ENCODE assay signal across 26 mouse cellular contexts in genomic region chr17:9896964-9897363, GRCm38 (mm10).
DNase-seq lines count a peak whose midpoint lies in the region; ATAC-seq and TF ChIP-seq lines count a peak whose summit lies in the region.
"Had no signal": no experiment of that assay in that cellular context is flagged by ENCODE, and none has a peak within 500 bp of the region (broad histone marks: within the 10 kb centered on the region; RNA-seq: fewer than 3 reads in every experiment).

No protein-coding gene starts in this region.

- H3K4me3 ChIP-seq in intestine, embryonic 14.5 days (ENCODE audit: low read depth, low read length): no peak overlapping the region
- no peak overlapping the region for H3K4me3 ChIP-seq in intestine, postnatal 0 days (ENCODE audit: low read depth, low read length)
- H3K4me3 ChIP-seq in liver, embryonic 16.5 days (ENCODE audit: low read depth, low read length): no peak overlapping the region
- no peak overlapping the region for H3K4me3 ChIP-seq in forebrain, embryonic 15.5 days
- H3K4me3 ChIP-seq: hindbrain, embryonic 15.5 days; limb, embryonic 13.5 days; lung, embryonic 15.5 days; neural tube, embryonic 15.5 days had no signal

- H3K9ac ChIP-seq in intestine, embryonic 14.5 days (ENCODE audit: low read length): no peak overlapping the region
- H3K9ac ChIP-seq in intestine, postnatal 0 days (ENCODE audit: low read depth, low read length): no peak overlapping the region
- no peak overlapping the region for H3K9ac ChIP-seq in liver, embryonic 16.5 days (ENCODE audit: low read depth, low read length)
- H3K9ac ChIP-seq in forebrain, embryonic 15.5 days (replicated peaks): no peak overlapping the region
- H3K9ac ChIP-seq: hindbrain, embryonic 15.5 days; limb, embryonic 13.5 days; lung, embryonic 15.5 days; neural tube, embryonic 15.5 days had no signal

- TF ChIP-seq CTCF in intestine, postnatal 0 days (IDR thresholded peaks at IDR 0.05; ENCODE audit: low read depth): no peak

- H3K27me3 ChIP-seq in intestine, embryonic 14.5 days (replicated peaks; ENCODE audit: control insufficient read depth, insufficient read depth, low read length): no peaks in the 10 kb centered on the region
- H3K27me3 ChIP-seq in intestine, postnatal 0 days (replicated peaks; ENCODE audit: control insufficient read depth, insufficient read depth, low read length): no peaks in the 10 kb centered on the region
- no peaks in the 10 kb centered on the region for H3K27me3 ChIP-seq in liver, embryonic 16.5 days (ENCODE audit: control insufficient read depth, insufficient read depth, low read depth, low read length)
- H3K27me3 ChIP-seq in forebrain, embryonic 15.5 days: no peaks in the 10 kb centered on the region
- H3K27me3 ChIP-seq: hindbrain, embryonic 15.5 days; limb, embryonic 13.5 days; lung, embryonic 15.5 days; neural tube, embryonic 15.5 days had no signal

- H3K27ac ChIP-seq in intestine, embryonic 14.5 days (ENCODE audit: low read depth): no peak overlapping the region
- no peak overlapping the region for H3K27ac ChIP-seq in intestine, postnatal 0 days (ENCODE audit: low read depth, low read length)
- H3K27ac ChIP-seq in liver, embryonic 16.5 days (ENCODE audit: low read length): no peak overlapping the region
- H3K27ac ChIP-seq in forebrain, embryonic 15.5 days (replicated peaks): no peak overlapping the region
- H3K27ac ChIP-seq: hindbrain, embryonic 15.5 days; kidney, postnatal 0 days; limb, embryonic 13.5 days; neural tube, embryonic 15.5 days had no signal

- no peak for ATAC-seq in intestine, embryonic 14.5 days (replicated peaks; ENCODE audit: low FRiP score, low TSS enrichment, low read depth)
- ATAC-seq in intestine, postnatal 0 days: no peak
- peak; percentile 79 for ATAC-seq in liver, embryonic 16.5 days (ENCODE audit: low read depth)
- no peak for ATAC-seq in forebrain, embryonic 15.5 days (replicated peaks)
- ATAC-seq: activated CD4-positive, CD25-positive, alpha-beta regulatory T cell, adult 4 months; CD4-positive, CD25-positive, alpha-beta regulatory T cell, adult 4 months; midbrain, embryonic 16.5 days had no signal

- peaks cover 7% of the 10 kb centered on the region; the same call in 1 of the 2 replicates for H3K4me1 ChIP-seq in intestine, embryonic 14.5 days (replicated peaks; ENCODE audit: control insufficient read depth, insufficient read depth, low read length)
- no peaks in the 10 kb centered on the region for H3K4me1 ChIP-seq in intestine, postnatal 0 days (replicated peaks; ENCODE audit: control insufficient read depth, insufficient read depth, low read length)
- no peaks in the 10 kb centered on the region; the same call in 1 of the 2 replicates for H3K4me1 ChIP-seq in liver, embryonic 16.5 days (ENCODE audit: control insufficient read depth, low read depth, low read length)
- 0 out of 2 replicates have a peak, but pooled peaks cover 2% of the 10 kb centered on the region for H3K4me1 ChIP-seq in forebrain, embryonic 15.5 days

- 47% methylated on average over 2 of the region's 2 CpGs for WGBS in intestine, embryonic 14.5 days
- WGBS in intestine, postnatal 0 days: 30% methylated on average over 2 of the region's 2 CpGs
- 30% methylated on average over 2 of the region's 2 CpGs for WGBS in liver, embryonic 16.5 days (ENCODE audit: insufficient replicate concordance)
- 71% methylated on average over 2 of the region's 2 CpGs for WGBS in forebrain, embryonic 15.5 days

- H3K9me3 ChIP-seq in intestine, embryonic 14.5 days (ENCODE audit: control insufficient read depth, low read length): no peaks in the 10 kb centered on the region
- H3K9me3 ChIP-seq in intestine, postnatal 0 days (ENCODE audit: control insufficient read depth): no peaks in the 10 kb centered on the region
- H3K9me3 ChIP-seq in liver, embryonic 16.5 days (replicated peaks; ENCODE audit: control insufficient read depth, low read length): no peaks in the 10 kb centered on the region
- no peaks in the 10 kb centered on the region for H3K9me3 ChIP-seq in forebrain, embryonic 15.5 days
- H3K9me3 ChIP-seq: hindbrain, embryonic 15.5 days; limb, embryonic 13.5 days; lung, embryonic 15.5 days; neural tube, embryonic 15.5 days had no signal

- DNase-seq in adrenal gland, adult 2 months: peak; percentile 35
- DNase-seq in adrenal gland, postnatal 4 days (ENCODE audit: low spot score in 2 of 2): no peak
- peak; percentile 16 for DNase-seq in intestine, embryonic 14.5 days (ENCODE audit: low spot score)
- DNase-seq in adrenal gland, postnatal 14 days: peak; percentile 71
- DNase-seq: cerebellum, adult 11 months; cerebellum, postnatal 10 days; embryo, embryonic 11 days; heart, adult 18-20 months; heart, postnatal 36 days; kidney, adult 18-20 months; lung, postnatal 4 days; right cerebral cortex, postnatal 14 days; spleen, adult 18-20 months; thymus, postnatal 25 days had no signal

- no peak overlapping the region for H3K4me2 ChIP-seq in intestine, embryonic 14.5 days (ENCODE audit: low read length)
- H3K4me2 ChIP-seq in intestine, postnatal 0 days (replicated peaks; ENCODE audit: low read depth): no peak overlapping the region
- no peak overlapping the region for H3K4me2 ChIP-seq in liver, embryonic 16.5 days (ENCODE audit: low read depth, low read length)
- no peak overlapping the region for H3K4me2 ChIP-seq in forebrain, embryonic 15.5 days (replicated peaks)
- H3K4me2 ChIP-seq: hindbrain, embryonic 15.5 days; limb, embryonic 13.5 days; lung, embryonic 15.5 days; neural tube, embryonic 15.5 days had no signal

- H3K36me3 ChIP-seq in intestine, embryonic 14.5 days (ENCODE audit: control insufficient read depth, insufficient read depth, low read length): no peaks in the 10 kb centered on the region
- no peaks in the 10 kb centered on the region for H3K36me3 ChIP-seq in intestine, postnatal 0 days (ENCODE audit: control insufficient read depth, insufficient read depth)
- no peaks in the 10 kb centered on the region for H3K36me3 ChIP-seq in liver, embryonic 16.5 days (ENCODE audit: control insufficient read depth, insufficient read depth)
- H3K36me3 ChIP-seq in forebrain, embryonic 15.5 days: no peaks in the 10 kb centered on the region
- H3K36me3 ChIP-seq: G1E; hindbrain, embryonic 15.5 days; limb, embryonic 13.5 days; lung, embryonic 15.5 days; neural tube, embryonic 15.5 days had no signal

Comparison
In these comparisons a context has a peak if more than half of its experiments do, and no peak if none do; other contexts are left out.
1. DNase-seq: peak in adrenal gland, adult 2 months (single experiment), intestine, embryonic 14.5 days (single experiment) and adrenal gland, postnatal 14 days (single experiment); none in adrenal gland, postnatal 4 days (0 of 2).